ENCODE assay signal across 28 mouse cellular contexts in genomic region chr11:36350264-36350663, GRCm38 (mm10).
DNase-seq lines count a peak whose midpoint lies in the region; ATAC-seq lines count a peak whose summit lies in the region.
"Had no signal": no experiment of that assay in that cellular context is flagged by ENCODE, and none has a peak within 500 bp of the region (broad histone marks: within the 10 kb centered on the region; RNA-seq: fewer than 3 reads in every experiment).

No protein-coding gene starts in this region.

- no peak overlapping the region for H3K9ac ChIP-seq in hindbrain, embryonic 13.5 days
- H3K9ac ChIP-seq in forebrain, embryonic 15.5 days (replicated peaks): no peak overlapping the region
- H3K9ac ChIP-seq: hindbrain, embryonic 14.5 days; kidney, embryonic 15.5 days; limb, embryonic 15.5 days; liver, embryonic 13.5 days; midbrain, embryonic 13.5 days; stomach, embryonic 15.5 days had no signal

- H3K4me1 ChIP-seq in hindbrain, embryonic 13.5 days (replicated peaks): peaks cover 7% of the 10 kb centered on the region
- peaks cover 5% of the 10 kb centered on the region; the same call in 1 of the 2 replicates for H3K4me1 ChIP-seq in hindbrain, embryonic 10.5 days (replicated peaks)
- H3K4me1 ChIP-seq in forebrain, embryonic 15.5 days: peaks cover 13% of the 10 kb centered on the region; the same call in 1 of the 2 replicates
- H3K4me1 ChIP-seq: kidney, embryonic 15.5 days; limb, embryonic 15.5 days; liver, embryonic 13.5 days; megakaryocyte, embryonic 14.5 days; stomach, embryonic 15.5 days had no signal

- H3K4me2 ChIP-seq in hindbrain, embryonic 13.5 days: no peak overlapping the region
- H3K4me2 ChIP-seq in forebrain, embryonic 15.5 days (replicated peaks): no peak overlapping the region
- H3K4me2 ChIP-seq: heart, embryonic 11.5 days; hindbrain, embryonic 14.5 days; kidney, embryonic 15.5 days; limb, embryonic 15.5 days; liver, embryonic 13.5 days; midbrain, embryonic 13.5 days; stomach, embryonic 15.5 days had no signal

- H3K9me3 ChIP-seq in hindbrain, embryonic 13.5 days: no peaks in the 10 kb centered on the region
- H3K9me3 ChIP-seq in hindbrain, embryonic 10.5 days: no peaks in the 10 kb centered on the region
- H3K9me3 ChIP-seq in forebrain, embryonic 15.5 days: no peaks in the 10 kb centered on the region
- H3K9me3 ChIP-seq: kidney, embryonic 15.5 days; limb, embryonic 10.5 days; limb, embryonic 15.5 days; liver, embryonic 13.5 days; megakaryocyte, embryonic 14.5 days; midbrain, embryonic 13.5 days; stomach, embryonic 15.5 days had no signal

- H3K27me3 ChIP-seq in hindbrain, embryonic 13.5 days: no peaks in the 10 kb centered on the region
- no peaks in the 10 kb centered on the region for H3K27me3 ChIP-seq in hindbrain, embryonic 10.5 days (ENCODE audit: insufficient read depth, poor library complexity, severe bottlenecking)
- no peaks in the 10 kb centered on the region for H3K27me3 ChIP-seq in forebrain, embryonic 15.5 days
- H3K27me3 ChIP-seq: kidney, embryonic 15.5 days; limb, embryonic 15.5 days; liver, embryonic 13.5 days; megakaryocyte, embryonic 14.5 days; midbrain, embryonic 13.5 days; stomach, embryonic 15.5 days had no signal

- no peak for DNase-seq in hindbrain, embryonic 10.5 days (ENCODE audit: low spot score)
- DNase-seq in cerebellum, adult 9-10 months: peak; percentile 44
- peak; percentile 27 to 54 for DNase-seq in cerebellum, postnatal 10 days
- DNase-seq in embryo, embryonic 9.5 days (ENCODE audit: extremely low spot score): no peak
- DNase-seq in testis, postnatal 14 days (ENCODE audit: low spot score): no peak
- DNase-seq: adrenal gland, postnatal 36 days; B cell, adult 2 months; gastrocnemius, adult 2 months; gastrocnemius, postnatal 36 days; heart, adult 18-20 months; heart, postnatal 36 days; kidney, adult 18-20 months; kidney, postnatal 25 days; liver, embryonic 13.5 days; lung, adult 18-20 months; lung, postnatal 4 days; thymus, postnatal 14 days had no signal

- no peak overlapping the region for H3K4me3 ChIP-seq in hindbrain, embryonic 13.5 days
- no peak overlapping the region for H3K4me3 ChIP-seq in hindbrain, embryonic 10.5 days
- no peak overlapping the region for H3K4me3 ChIP-seq in forebrain, embryonic 15.5 days
- H3K4me3 ChIP-seq: gastrocnemius, adult 2 months; kidney, embryonic 15.5 days; limb, embryonic 10.5 days; limb, embryonic 15.5 days; liver, embryonic 13.5 days; megakaryocyte, embryonic 14.5 days; midbrain, embryonic 13.5 days; stomach, embryonic 15.5 days had no signal

- no peaks in the 10 kb centered on the region for H3K36me3 ChIP-seq in hindbrain, embryonic 13.5 days
- no peaks in the 10 kb centered on the region for H3K36me3 ChIP-seq in hindbrain, embryonic 10.5 days
- no peaks in the 10 kb centered on the region for H3K36me3 ChIP-seq in forebrain, embryonic 15.5 days
- H3K36me3 ChIP-seq: kidney, embryonic 15.5 days; limb, embryonic 10.5 days; limb, embryonic 15.5 days; liver, embryonic 13.5 days; midbrain, embryonic 13.5 days; stomach, embryonic 15.5 days had no signal

- ATAC-seq in hindbrain, embryonic 13.5 days (ENCODE audit: low FRiP score): 0 out of 2 replicates have a peak, but pooled peaks have one; percentile 46
- ATAC-seq in forebrain, embryonic 15.5 days (replicated peaks): peak; percentile 58
- ATAC-seq: lung, postnatal 0 days had no signal

- no peak overlapping the region for H3K27ac ChIP-seq in hindbrain, embryonic 13.5 days
- H3K27ac ChIP-seq in hindbrain, embryonic 10.5 days: no peak overlapping the region
- no peak overlapping the region for H3K27ac ChIP-seq in forebrain, embryonic 15.5 days (replicated peaks)
- H3K27ac ChIP-seq: gastrocnemius, adult 2 months; kidney, embryonic 15.5 days; limb, embryonic 10.5 days; limb, embryonic 15.5 days; liver, embryonic 13.5 days; midbrain, embryonic 13.5 days; stomach, embryonic 15.5 days had no signal

- WGBS in hindbrain, embryonic 13.5 days: 73% methylated on average over 1 of the region's 1 CpGs
- 95% methylated on average over 1 of the region's 1 CpGs for WGBS in hindbrain, embryonic 10.5 days
- 38% methylated on average over 1 of the region's 1 CpGs for WGBS in forebrain, embryonic 15.5 days

Comparison
In these comparisons a context has a peak if more than half of its experiments do, and no peak if none do; other contexts are left out.
1. DNase-seq: peak in cerebellum, adult 9-10 months (single experiment) and cerebellum, postnatal 10 days (2 of 2); none in hindbrain, embryonic 10.5 days (single experiment), embryo, embryonic 9.5 days (single experiment) and testis, postnatal 14 days (single experiment).